Mouse (Mus musculus) left cerebral cortex, adult 2 months (tissue): ENCODE results near the gene Tubgcp3. TPM values are rescaled to one million over a fixed set of nuclear protein-coding genes. Genes with fewer than 3 reads are reported as not detected.

Experiments used
- DNase-seq, 2 experiments: peaks; one replicate each; pipeline ENCODE4 v3.0.0; 2021 to 2022; ENCODE audit warnings: low spot score in 2 of 2, mixed read lengths in 1 of 2; ENCODE audit errors: extremely low spot score in 1 of 2
- H3K27ac ChIP-seq: fragments of 200-600 bp; 2 replicates; pipeline ENCODE4 v1.8.1; 2022
- H3K4me3 ChIP-seq: fragments of 200-600 bp; 2 replicates; pipeline ENCODE4 v1.8.1; 2022
- CTCF ChIP-seq: fragments of 200-600 bp; IDR thresholded peaks from 2 replicates; pipeline ENCODE4 v1.8.1; 2022; ENCODE audit warnings: antibody characterized with exemption, mild to moderate bottlenecking, moderate library complexity
- intact Hi-C: fragments of 180-260 bp; cut with DNase I; formaldehyde crosslinking; loops from one replicate; pipeline ENCODE4 v1.15.1; 2025
- long read RNA-seq, 2 experiments: library from polyadenylated mRNA; stranded (forward); transcript quantifications; one replicate each; pipeline ENCODE4 v2.0.0; 2021; ENCODE audit warnings: borderline mapping rate in 2 of 2
- total RNA-seq, 2 experiments: library from RNA; stranded (reverse); gene quantifications; 2 replicates each; pipeline ENCODE4 v1.2.3; 2021

Gene Tubgcp3
- total RNA-seq = 10 to 100 TPM; 35.3 to 36.1 TPM
- long read RNA-seq, experiment 1, transcript Tubgcp3-201 (22 exons, 3,797 nt) = major isoform, 33 of 55 reads
- long read RNA-seq, experiment 1, partial matches to known transcripts = 1 of 55 reads
- long read RNA-seq, experiment 1, other reads (novel, unspliced or antisense) = 20 of 55 reads
- long read RNA-seq, experiment 2, transcript Tubgcp3-201 (22 exons, 3,797 nt) = major isoform, 23 of 43 reads
- long read RNA-seq, experiment 2, partial matches to known transcripts = 5 of 43 reads
- long read RNA-seq, experiment 2, other reads (novel, unspliced or antisense) = 15 of 43 reads

- no peak; the same call in 1 of the 2 replicates for TF ChIP-seq CTCF
- H3K4me3 ChIP-seq = peak within 1 kb of the TSS; percentile 89
- H3K27ac ChIP-seq = peak within 1 kb of the TSS; percentile 79
- peak; percentile 91 to 92 for DNase-seq
- intact Hi-C loops = loop anchor here (2.0 kb wide), 1 partner anchor 85 kb away; the partner anchor contains the start of gene Atp11a
These were observed at the start of gene Tubgcp3 for GRCm38 (mm10) chr8:12672056-12672881. TSS of gene Tubgcp3 (minus strand) at chr8:12672248.

DNA sequence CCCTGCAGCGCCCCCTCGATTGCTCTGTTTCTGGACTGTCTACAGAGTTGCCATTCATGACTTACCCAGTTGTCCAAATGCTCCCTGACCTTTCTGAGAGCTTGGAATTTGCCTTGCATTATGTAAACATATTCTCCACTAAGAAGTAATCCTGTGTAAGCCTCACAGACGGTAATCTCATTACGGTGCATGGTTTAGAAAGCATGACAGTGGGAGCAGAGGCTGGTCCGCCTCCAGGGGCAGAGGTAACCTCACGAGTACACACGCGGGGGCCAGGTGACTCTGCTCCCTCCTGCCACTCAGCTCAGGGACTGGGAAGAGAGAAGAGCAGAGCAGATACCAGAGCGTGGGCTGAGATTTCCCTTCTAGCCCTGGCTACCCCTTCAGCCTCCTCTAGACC, 47.0 kb upstream of the Tubgcp3 start:
- TF ChIP-seq CTCF = no peak; the same call in 1 of the 2 replicates
- no peak overlapping the region for H3K27ac ChIP-seq
- intact Hi-C loops = no loop called here
- H3K4me3 ChIP-seq = no peak overlapping the region
- no peak for DNase-seq

DNA sequence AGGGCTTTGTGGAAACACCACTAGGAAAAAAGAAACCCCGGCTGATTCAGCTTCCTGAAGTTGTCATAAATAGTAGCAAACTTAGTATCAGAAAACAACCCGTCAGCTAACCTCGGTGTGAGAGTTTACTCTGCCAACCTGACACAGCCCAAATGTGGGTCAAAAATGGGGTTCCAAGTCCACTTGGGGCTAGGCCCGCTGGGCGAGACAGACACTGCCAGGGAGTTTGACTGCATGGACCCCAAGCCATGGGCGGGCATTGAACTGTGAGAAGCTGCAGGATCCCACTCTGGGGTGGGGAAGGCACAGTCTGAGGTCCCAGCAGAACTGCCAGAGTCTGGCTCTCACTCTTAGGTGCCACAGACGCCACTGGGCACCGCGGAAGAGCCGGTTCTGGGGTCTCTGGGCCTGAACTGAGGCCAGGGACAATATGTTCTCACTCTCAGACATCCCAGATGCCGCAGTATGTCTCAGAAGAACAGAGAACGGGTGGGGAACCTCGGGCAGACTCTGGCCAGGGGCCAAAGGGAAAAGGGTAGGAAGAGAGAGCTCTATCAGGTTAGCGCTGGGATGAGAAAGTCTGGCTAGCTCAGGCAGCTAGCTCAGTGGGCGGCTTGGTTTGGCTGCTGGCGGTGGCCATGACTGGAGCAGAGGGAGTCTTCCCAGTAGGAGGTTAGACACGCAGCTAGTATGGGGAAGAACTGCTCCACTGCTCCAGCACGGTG, 44.0 kb upstream of the Tubgcp3 start:
- Histone ChIP-seq H3K4me3 (no peak overlapping the region), H3K27ac (no peak overlapping the region)
- intact Hi-C loops = no loop called here
- TF ChIP-seq CTCF = no peak
- DNase-seq = no peak

DNA sequence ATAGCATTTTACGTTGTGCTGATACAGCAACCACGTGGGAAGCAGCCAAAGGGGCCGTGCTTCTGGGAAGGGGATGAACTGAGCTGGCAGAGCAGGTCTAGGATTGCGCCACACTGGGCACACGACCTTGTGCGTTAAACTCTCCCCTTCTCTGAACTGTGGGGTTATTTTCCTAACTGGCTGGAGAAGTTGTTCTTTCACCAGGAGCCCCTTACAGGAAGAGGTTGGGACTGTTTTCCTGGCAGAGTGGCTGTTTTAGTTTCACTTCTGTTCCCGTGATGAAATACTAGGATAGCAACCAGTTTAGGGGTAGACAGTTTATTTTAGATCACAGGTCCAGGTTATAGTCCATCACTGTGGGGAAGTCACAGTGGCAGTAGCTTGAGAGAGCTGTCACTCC, 39.6 kb upstream of the Tubgcp3 start:
- no peak for TF ChIP-seq CTCF
- H3K27ac ChIP-seq = no peak overlapping the region
- no peak overlapping the region for H3K4me3 ChIP-seq
- intact Hi-C loops = no loop called here
- no peak for DNase-seq

- DNase-seq = no peak
- intact Hi-C loops = no loop called here
- Histone ChIP-seq H3K27ac (no peak overlapping the region), H3K4me3 (no peak overlapping the region)
- TF ChIP-seq CTCF = no peak
These were observed 31.5 kb upstream of the Tubgcp3 start for GRCm38 (mm10) chr8:12703597-12703996.

DNA sequence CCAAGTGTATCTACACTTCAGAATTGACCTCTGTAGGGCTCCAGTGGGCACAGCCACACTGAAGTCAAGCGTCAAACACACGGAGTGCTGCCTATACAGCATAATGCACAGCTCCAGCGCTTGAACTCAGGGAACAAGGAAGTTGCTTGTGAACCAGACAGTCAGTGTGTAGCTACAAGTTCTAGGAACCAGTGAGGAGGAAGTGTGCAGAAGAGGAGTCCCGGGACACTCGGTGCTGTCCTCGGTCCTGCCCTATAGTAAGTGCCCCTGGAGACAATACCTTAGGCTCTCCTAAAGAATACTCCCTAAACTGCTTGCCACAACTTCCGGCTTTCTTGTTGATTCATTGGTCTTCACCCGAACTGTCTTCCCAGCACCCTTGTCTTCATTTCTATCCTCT, 30.2 kb upstream of the Tubgcp3 start:
- intact Hi-C loops = no loop called here
- Histone ChIP-seq H3K4me3 (no peak overlapping the region), H3K27ac (no peak overlapping the region)
- no peak for TF ChIP-seq CTCF
- no peak for DNase-seq

GRCm38 (mm10) chr8:12698660-12699277, 26.7 kb upstream of the Tubgcp3 start:
- Histone ChIP-seq H3K4me3 (no peak overlapping the region), H3K27ac (no peak overlapping the region)
- intact Hi-C loops = no loop called here
- DNase-seq = no peak
- no peak for TF ChIP-seq CTCF

- no peak overlapping the region for H3K27ac ChIP-seq
- DNase-seq = no peak
- H3K4me3 ChIP-seq = no peak overlapping the region
- intact Hi-C loops = no loop called here
- no peak for TF ChIP-seq CTCF
These were observed 16.8 kb upstream of the Tubgcp3 start for GRCm38 (mm10) chr8:12688851-12689250.

- intact Hi-C loops = loop anchor here (2.0 to 5.0 kb wide), 2 partner anchors 71 to 130 kb away; no protein-coding TSS in a partner anchor
- TF ChIP-seq CTCF = peak; percentile 81
- DNase-seq = peak; percentile 82 to 85
These were observed 5.5 kb upstream of the Tubgcp3 start for GRCm38 (mm10) chr8:12677529-12677928.

GRCm38 (mm10) chr8:12671473-12672055, 484 bp downstream of the Tubgcp3 start:
- peak overlapping the region; percentile 89 for H3K4me3 ChIP-seq
- no peak for TF ChIP-seq CTCF
- peak overlapping the region; percentile 79 for H3K27ac ChIP-seq
- no peak for DNase-seq
- intact Hi-C loops = loop anchor here (2.0 kb wide), 1 partner anchor 85 kb away; the partner anchor contains the start of gene Atp11a

More at GRCm38 (mm10) chr8:12677529-12677928, 5.5 kb upstream of the Tubgcp3 start:
- no peak overlapping the region for H3K27ac ChIP-seq
- no peak overlapping the region for H3K4me3 ChIP-seq

DNA sequence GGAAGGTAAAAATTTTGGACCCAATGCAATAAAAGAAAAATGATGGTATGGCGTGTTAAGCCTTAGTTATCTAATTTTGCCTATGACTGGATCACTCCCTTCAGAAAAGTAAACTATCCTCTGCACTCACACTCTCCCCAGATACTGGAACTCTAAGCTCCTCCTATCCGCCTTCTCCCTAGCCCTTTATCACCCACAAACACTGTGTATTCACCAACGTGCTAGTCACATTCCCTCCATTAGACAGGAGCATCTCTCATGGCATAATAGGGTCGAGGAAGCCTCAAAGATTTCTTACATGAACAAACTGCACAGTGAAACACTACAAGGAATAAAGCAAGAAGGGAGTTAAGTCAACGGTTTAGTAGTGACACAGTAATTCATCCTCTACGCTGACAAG, 1.1 kb downstream of the Tubgcp3 start:
- no peak for TF ChIP-seq CTCF
- intact Hi-C loops = no loop called here
- no peak for DNase-seq
- Histone ChIP-seq H3K4me3 (peak overlapping the region; percentile 89), H3K27ac (no peak overlapping the region)
